Mouse (Mus musculus): ENCODE measurements around the gene Fyb2. TPM values are rescaled to one million over a fixed set of nuclear protein-coding genes. Genes with fewer than 3 reads are reported as not detected.

Gene Fyb2
- polyA plus RNA-seq, 1 experiment from 2014 or later: not detected

DNA sequence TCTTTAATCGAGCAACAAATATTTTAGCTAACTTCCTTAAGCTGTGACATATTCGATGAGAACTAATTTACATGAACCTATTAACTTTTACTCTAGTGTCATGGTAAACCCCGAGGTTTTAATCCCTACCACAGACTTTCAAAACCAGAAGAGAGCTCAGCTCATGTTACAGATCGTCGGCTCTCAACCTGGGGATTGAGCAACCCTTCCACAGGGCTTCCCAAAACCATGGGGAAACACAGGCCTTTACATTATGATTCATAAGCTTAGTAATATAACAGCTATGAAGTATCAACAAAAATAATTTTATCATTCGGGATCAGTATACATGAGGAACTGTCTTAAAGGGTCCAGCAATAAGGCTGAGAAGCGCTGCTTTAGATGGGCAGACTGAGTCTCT, 15.9 kb downstream of the Fyb2 start:
- no peak overlapping the region for H3K9ac ChIP-seq (replicated peaks; ENCODE audit: low read depth, low read length)
- no peak overlapping the region for H3K27ac ChIP-seq (ENCODE audit: low read length)
- ATAC-seq (ENCODE audit: insufficient number of reproducible peaks, insufficient read depth, low FRiP score, low read depth): no peak
- H3K4me1 ChIP-seq (ENCODE audit: control insufficient read depth, insufficient read depth, low read length): no peaks in the 10 kb centered on the region
- 83% methylated on average over 7 of the region's 7 CpGs for WGBS
- no peaks in the 10 kb centered on the region for H3K9me3 ChIP-seq (ENCODE audit: control insufficient read depth, low read depth, low read length)
- no peaks in the 10 kb centered on the region for H3K36me3 ChIP-seq (ENCODE audit: control insufficient read depth, insufficient read depth, low read length)
- no peak overlapping the region for H3K4me2 ChIP-seq (replicated peaks; ENCODE audit: low read depth, low read length)
- H3K27me3 ChIP-seq (ENCODE audit: control insufficient read depth, insufficient read depth, low read length): no peaks in the 10 kb centered on the region
- no peak overlapping the region for H3K4me3 ChIP-seq (ENCODE audit: low read depth, low read length)

DNA sequence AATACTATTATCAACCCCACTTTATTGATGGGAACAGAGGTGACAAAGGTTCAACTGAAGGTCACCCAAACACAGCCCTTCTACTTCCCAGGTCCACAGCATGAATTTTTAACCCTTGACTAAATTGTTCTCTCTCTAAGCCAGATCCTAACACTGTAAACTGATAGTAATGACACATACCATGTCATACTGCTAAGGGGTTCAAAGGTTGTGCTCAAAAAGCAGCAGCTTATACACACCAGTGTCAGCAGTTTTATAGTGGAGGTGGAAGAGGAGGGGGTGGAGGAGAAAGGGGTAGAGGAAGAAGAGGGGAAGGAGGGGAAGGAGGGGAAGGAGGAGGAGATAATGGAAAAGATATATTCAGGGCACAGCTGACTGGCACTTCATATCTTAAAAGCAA, 20.4 kb downstream of the Fyb2 start:
- ATAC-seq (ENCODE audit: insufficient number of reproducible peaks, insufficient read depth, low FRiP score, low read depth): no peak
- Histone ChIP-seq H3K9ac (replicated peaks; ENCODE audit: low read depth, low read length) (no peak overlapping the region), H3K4me1 (ENCODE audit: control insufficient read depth, insufficient read depth, low read length) (0 out of 2 replicates have a peak, but pooled peaks cover 3% of the 10 kb centered on the region), H3K9me3 (ENCODE audit: control insufficient read depth, low read depth, low read length) (no peaks in the 10 kb centered on the region), H3K27ac (ENCODE audit: low read length) (no peak overlapping the region), H3K27me3 (ENCODE audit: control insufficient read depth, insufficient read depth, low read length) (no peaks in the 10 kb centered on the region), H3K4me2 (replicated peaks; ENCODE audit: low read depth, low read length) (no peak overlapping the region), H3K36me3 (ENCODE audit: control insufficient read depth, insufficient read depth, low read length) (no peaks in the 10 kb centered on the region), H3K4me3 (ENCODE audit: low read depth, low read length) (no peak overlapping the region)

DNA sequence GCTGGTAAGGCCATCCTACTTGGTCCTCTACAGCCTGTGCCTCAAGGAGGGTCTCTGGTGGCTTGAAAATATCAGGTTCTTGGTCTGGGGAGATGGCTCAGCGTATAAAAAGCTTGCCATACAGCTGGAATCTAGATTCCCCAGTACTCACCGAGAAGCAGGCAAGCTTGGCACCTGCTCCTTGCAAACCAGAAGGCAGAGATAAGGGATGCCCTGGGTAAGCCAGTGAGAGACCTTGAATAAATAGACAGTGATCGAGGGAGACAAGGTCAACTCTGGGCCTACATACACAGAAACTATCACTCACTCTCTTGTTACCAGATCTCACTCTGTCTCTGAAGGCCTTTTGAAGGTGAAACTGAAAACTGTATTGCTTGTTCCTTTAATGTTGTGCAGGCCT, 21.7 kb downstream of the Fyb2 start:
- no peaks in the 10 kb centered on the region for H3K27me3 ChIP-seq (ENCODE audit: control insufficient read depth, insufficient read depth, low read length)
- H3K9me3 ChIP-seq (ENCODE audit: control insufficient read depth, low read depth, low read length): no peaks in the 10 kb centered on the region
- H3K36me3 ChIP-seq (ENCODE audit: control insufficient read depth, insufficient read depth, low read length): no peaks in the 10 kb centered on the region
- ATAC-seq (ENCODE audit: insufficient number of reproducible peaks, insufficient read depth, low FRiP score, low read depth): no peak
- 50% methylated on average over 3 of the region's 3 CpGs for WGBS
- no peak overlapping the region for H3K9ac ChIP-seq (replicated peaks; ENCODE audit: low read depth, low read length)
- no peak overlapping the region for H3K27ac ChIP-seq (ENCODE audit: low read length)
- no peak overlapping the region for H3K4me3 ChIP-seq (ENCODE audit: low read depth, low read length)
- 0 out of 2 replicates have a peak, but pooled peaks cover 3% of the 10 kb centered on the region for H3K4me1 ChIP-seq (ENCODE audit: control insufficient read depth, insufficient read depth, low read length)
- H3K4me2 ChIP-seq (replicated peaks; ENCODE audit: low read depth, low read length): no peak overlapping the region

DNA sequence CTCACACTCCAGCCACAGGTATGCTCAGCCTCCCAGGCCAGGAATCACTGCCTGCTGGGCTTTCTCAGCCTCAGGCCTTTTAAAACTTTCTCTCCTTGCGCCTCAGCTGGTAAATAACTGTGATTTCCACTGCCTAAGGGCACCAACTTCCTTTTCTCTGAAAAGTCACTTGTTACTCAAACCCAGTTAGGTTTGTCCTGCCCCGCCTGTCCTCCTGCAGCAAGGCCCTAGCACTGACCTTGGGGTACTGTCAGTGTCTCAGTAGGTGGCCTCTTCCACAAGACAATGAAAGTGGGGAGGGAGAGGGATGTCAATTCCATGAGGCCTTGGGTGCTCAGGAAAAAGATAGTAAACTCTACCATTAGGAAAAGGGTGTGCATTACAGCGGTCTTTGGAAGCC, 22.2 kb downstream of the Fyb2 start:
- Histone ChIP-seq H3K9ac (replicated peaks; ENCODE audit: low read depth, low read length) (no peak overlapping the region), H3K27ac (ENCODE audit: low read length) (no peak overlapping the region), H3K4me1 (ENCODE audit: control insufficient read depth, insufficient read depth, low read length) (0 out of 2 replicates have a peak, but pooled peaks cover 3% of the 10 kb centered on the region), H3K27me3 (ENCODE audit: control insufficient read depth, insufficient read depth, low read length) (no peaks in the 10 kb centered on the region), H3K4me3 (ENCODE audit: low read depth, low read length) (no peak overlapping the region), H3K36me3 (ENCODE audit: control insufficient read depth, insufficient read depth, low read length) (no peaks in the 10 kb centered on the region), H3K4me2 (replicated peaks; ENCODE audit: low read depth, low read length) (no peak overlapping the region), H3K9me3 (ENCODE audit: control insufficient read depth, low read depth, low read length) (no peaks in the 10 kb centered on the region)
- 74% methylated on average over 3 of the region's 3 CpGs for WGBS
- no peak for ATAC-seq (ENCODE audit: insufficient number of reproducible peaks, insufficient read depth, low FRiP score, low read depth)

DNA sequence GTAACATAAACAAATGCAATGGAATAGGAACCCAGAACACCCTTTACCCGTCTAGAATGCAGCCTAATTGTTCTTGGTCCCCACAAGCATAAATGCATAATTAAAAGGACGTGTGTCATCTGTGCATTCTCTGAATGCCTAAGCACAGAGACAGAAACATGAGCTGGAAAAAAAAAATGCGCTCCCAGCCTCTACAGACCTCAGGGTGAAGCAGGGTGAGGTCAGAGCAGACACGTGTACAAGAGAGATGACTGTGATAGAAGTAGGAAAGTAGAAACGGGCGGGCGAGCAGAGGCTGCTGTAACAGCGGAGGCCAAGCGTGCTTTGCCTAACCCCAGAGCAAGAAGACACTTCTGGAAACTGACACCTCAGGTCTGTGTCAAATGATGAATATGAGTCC, 22.8 kb downstream of the Fyb2 start:
- H3K27me3 ChIP-seq (ENCODE audit: control insufficient read depth, insufficient read depth, low read length): no peaks in the 10 kb centered on the region
- H3K9ac ChIP-seq (replicated peaks; ENCODE audit: low read depth, low read length): no peak overlapping the region
- ATAC-seq (ENCODE audit: insufficient number of reproducible peaks, insufficient read depth, low FRiP score, low read depth): no peak
- H3K36me3 ChIP-seq (ENCODE audit: control insufficient read depth, insufficient read depth, low read length): no peaks in the 10 kb centered on the region
- WGBS: 37% methylated on average over 9 of the region's 9 CpGs
- H3K9me3 ChIP-seq (ENCODE audit: control insufficient read depth, low read depth, low read length): no peaks in the 10 kb centered on the region
- no peak overlapping the region for H3K4me2 ChIP-seq (replicated peaks; ENCODE audit: low read depth, low read length)
- H3K27ac ChIP-seq (ENCODE audit: low read length): no peak overlapping the region
- H3K4me1 ChIP-seq (ENCODE audit: control insufficient read depth, insufficient read depth, low read length): 0 out of 2 replicates have a peak, but pooled peaks cover 3% of the 10 kb centered on the region
- H3K4me3 ChIP-seq (ENCODE audit: low read depth, low read length): no peak overlapping the region

DNA sequence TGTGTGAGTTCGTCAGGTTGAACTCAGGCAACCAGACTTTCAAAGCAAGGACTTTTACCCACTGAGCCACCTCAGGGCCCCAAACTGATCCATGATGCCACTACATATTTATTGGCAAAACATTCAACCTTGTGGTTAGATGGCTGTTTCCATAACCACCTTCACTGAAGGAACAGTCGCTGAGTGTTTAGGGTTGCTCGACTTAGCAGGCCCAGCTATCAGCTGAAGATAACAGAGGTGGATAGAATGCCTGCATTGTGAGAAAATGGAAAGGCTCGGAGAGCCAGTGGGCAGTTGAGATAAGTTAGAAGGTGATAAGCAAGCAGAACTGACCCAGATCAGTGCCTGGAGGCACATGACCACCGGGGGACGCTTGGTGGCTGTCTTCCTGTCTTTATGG, 26.3 kb downstream of the Fyb2 start:
- WGBS: 64% methylated on average over 6 of the region's 6 CpGs
- H3K9me3 ChIP-seq (ENCODE audit: control insufficient read depth, low read depth, low read length): no peaks in the 10 kb centered on the region
- H3K4me1 ChIP-seq (ENCODE audit: control insufficient read depth, insufficient read depth, low read length): 0 out of 2 replicates have a peak, but pooled peaks cover 3% of the 10 kb centered on the region
- ATAC-seq (ENCODE audit: insufficient number of reproducible peaks, insufficient read depth, low FRiP score, low read depth): no peak
- no peak overlapping the region for H3K27ac ChIP-seq (ENCODE audit: low read length)
- H3K27me3 ChIP-seq (ENCODE audit: control insufficient read depth, insufficient read depth, low read length): no peaks in the 10 kb centered on the region
- no peaks in the 10 kb centered on the region for H3K36me3 ChIP-seq (ENCODE audit: control insufficient read depth, insufficient read depth, low read length)
- no peak overlapping the region for H3K4me3 ChIP-seq (ENCODE audit: low read depth, low read length)
- H3K4me2 ChIP-seq (replicated peaks; ENCODE audit: low read depth, low read length): no peak overlapping the region
- no peak overlapping the region for H3K9ac ChIP-seq (replicated peaks; ENCODE audit: low read depth, low read length)

DNA sequence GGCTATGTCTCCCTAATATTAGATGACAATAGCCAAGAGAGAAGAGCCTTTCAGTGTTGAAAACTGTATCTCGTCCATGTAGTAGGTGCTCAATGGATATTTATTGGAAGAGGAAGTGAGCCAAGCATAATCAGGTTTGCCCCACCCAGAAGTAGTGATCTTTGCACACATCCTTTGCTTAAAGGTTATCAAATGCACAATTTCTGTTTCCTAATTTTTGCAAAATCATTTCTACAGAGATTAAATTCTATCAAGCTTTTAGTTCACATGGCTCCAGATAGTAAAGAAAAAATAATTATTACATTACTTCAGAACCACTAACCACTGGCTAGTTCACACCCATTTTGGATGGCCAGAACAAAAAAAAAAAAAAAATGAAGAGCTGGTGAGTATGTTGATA, 28.6 kb downstream of the Fyb2 start:
- Histone ChIP-seq H3K4me1 (ENCODE audit: control insufficient read depth, insufficient read depth, low read length) (no peaks in the 10 kb centered on the region), H3K9me3 (ENCODE audit: control insufficient read depth, low read depth, low read length) (no peaks in the 10 kb centered on the region), H3K9ac (replicated peaks; ENCODE audit: low read depth, low read length) (no peak overlapping the region), H3K4me2 (replicated peaks; ENCODE audit: low read depth, low read length) (no peak overlapping the region), H3K27ac (ENCODE audit: low read length) (no peak overlapping the region), H3K4me3 (ENCODE audit: low read depth, low read length) (no peak overlapping the region), H3K27me3 (ENCODE audit: control insufficient read depth, insufficient read depth, low read length) (no peaks in the 10 kb centered on the region), H3K36me3 (ENCODE audit: control insufficient read depth, insufficient read depth, low read length) (no peaks in the 10 kb centered on the region)
- 86% methylated on average over 1 of the region's 1 CpGs for WGBS
- no peak for ATAC-seq (ENCODE audit: insufficient number of reproducible peaks, insufficient read depth, low FRiP score, low read depth)

DNA sequence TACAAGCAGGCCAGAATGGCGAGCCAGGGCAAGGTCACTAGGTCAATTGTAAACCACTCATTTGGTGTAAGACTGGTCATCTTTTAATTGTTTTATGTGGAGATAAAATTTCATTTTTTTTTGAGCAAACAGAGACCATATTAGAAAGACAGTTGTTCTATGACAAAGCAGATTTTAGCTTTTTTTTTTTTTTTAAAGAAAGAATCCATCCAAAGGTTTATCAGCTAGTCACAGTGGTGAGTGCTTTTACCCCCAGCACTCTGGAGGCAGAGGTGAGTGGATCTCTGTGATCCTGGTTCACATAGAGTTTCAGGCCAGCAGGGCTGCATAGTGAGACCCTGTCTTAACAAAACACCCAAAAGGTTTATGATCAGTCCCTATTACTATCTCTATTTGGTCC, 31.2 kb downstream of the Fyb2 start:
- no peaks in the 10 kb centered on the region for H3K36me3 ChIP-seq (ENCODE audit: control insufficient read depth, insufficient read depth, low read length)
- no peak overlapping the region for H3K9ac ChIP-seq (replicated peaks; ENCODE audit: low read depth, low read length)
- no peak for ATAC-seq (ENCODE audit: insufficient number of reproducible peaks, insufficient read depth, low FRiP score, low read depth)
- H3K27ac ChIP-seq (ENCODE audit: low read length): no peak overlapping the region
- no peak overlapping the region for H3K4me2 ChIP-seq (replicated peaks; ENCODE audit: low read depth, low read length)
- H3K9me3 ChIP-seq (ENCODE audit: control insufficient read depth, low read depth, low read length): no peaks in the 10 kb centered on the region
- H3K4me3 ChIP-seq (ENCODE audit: low read depth, low read length): no peak overlapping the region
- no peaks in the 10 kb centered on the region for H3K4me1 ChIP-seq (ENCODE audit: control insufficient read depth, insufficient read depth, low read length)
- WGBS: 70% methylated on average over 1 of the region's 1 CpGs
- no peaks in the 10 kb centered on the region for H3K27me3 ChIP-seq (ENCODE audit: control insufficient read depth, insufficient read depth, low read length)

DNA sequence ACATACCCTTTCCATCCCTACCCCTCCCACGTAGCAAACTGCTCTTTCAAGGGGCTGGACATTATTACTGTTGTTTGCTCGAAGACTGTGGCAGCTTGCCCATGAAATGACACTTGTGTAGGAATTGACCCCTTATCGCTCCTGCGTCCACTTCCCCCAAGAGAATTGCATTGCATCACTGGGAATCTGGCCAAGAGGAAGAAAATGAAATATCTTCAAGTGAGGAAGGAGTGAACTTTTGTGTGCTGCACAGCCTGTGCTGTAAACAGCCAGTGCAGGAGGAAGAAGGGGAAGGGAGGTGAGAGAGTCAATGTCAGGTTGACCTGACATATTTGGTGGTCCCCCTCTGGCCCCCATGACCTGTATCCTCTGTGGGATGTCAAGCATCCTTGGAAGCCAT, 35.6 kb downstream of the Fyb2 start:
- ATAC-seq (ENCODE audit: insufficient number of reproducible peaks, insufficient read depth, low FRiP score, low read depth): no peak
- no peaks in the 10 kb centered on the region for H3K4me1 ChIP-seq (ENCODE audit: control insufficient read depth, insufficient read depth, low read length)
- 60% methylated on average over 4 of the region's 4 CpGs for WGBS
- no peak overlapping the region for H3K27ac ChIP-seq (ENCODE audit: low read length)
- no peaks in the 10 kb centered on the region for H3K27me3 ChIP-seq (ENCODE audit: control insufficient read depth, insufficient read depth, low read length)
- no peak overlapping the region for H3K9ac ChIP-seq (replicated peaks; ENCODE audit: low read depth, low read length)
- no peaks in the 10 kb centered on the region for H3K9me3 ChIP-seq (ENCODE audit: control insufficient read depth, low read depth, low read length)
- no peaks in the 10 kb centered on the region for H3K36me3 ChIP-seq (ENCODE audit: control insufficient read depth, insufficient read depth, low read length)
- no peak overlapping the region for H3K4me3 ChIP-seq (ENCODE audit: low read depth, low read length)
- H3K4me2 ChIP-seq (replicated peaks; ENCODE audit: low read depth, low read length): no peak overlapping the region

Measured in stomach, embryonic 14.5 days (tissue).